Mouse (Mus musculus): ENCODE measurements around the gene Itm2b. TPM values are rescaled to one million over a fixed set of nuclear protein-coding genes. Genes with fewer than 3 reads are reported as not detected.

Itm2b gene
- polyA plus RNA-seq, 1 experiment from 2014 or later, result 883 TPM

DNA sequence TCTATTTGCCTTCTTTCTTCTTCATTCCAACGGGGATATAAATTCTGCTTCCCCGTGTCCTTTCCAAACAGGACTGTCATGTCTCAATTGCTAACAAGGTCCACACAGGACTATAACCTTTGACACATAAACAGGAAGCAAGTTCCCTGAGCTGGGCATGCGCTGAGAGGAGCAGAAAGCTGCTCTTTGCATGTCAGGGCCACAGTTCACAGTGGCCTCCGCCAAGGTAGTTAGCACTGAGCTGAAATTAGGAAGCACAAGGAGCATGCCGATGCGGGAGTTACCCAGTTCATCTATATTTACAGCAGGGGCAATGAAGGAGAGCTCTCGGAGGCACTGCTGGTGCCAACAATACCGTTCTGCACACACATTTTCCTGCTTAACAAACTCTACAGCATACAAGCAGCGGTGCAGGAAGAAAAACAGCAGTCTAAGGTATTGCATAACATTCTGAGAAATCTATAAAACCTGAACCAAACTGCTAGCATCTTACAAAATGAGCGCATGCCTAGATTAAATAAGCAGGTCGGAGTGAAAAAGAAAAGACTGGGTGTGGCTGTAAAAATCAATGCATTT, 10.7 kb downstream of the Itm2b start:
- WGBS, result 72% methylated on average over 11 of the region's 11 CpGs
- no peaks in the 10 kb centered on the region for H3K27me3 ChIP-seq (ENCODE audit: control insufficient read depth, insufficient read depth, low read length)
- no peak overlapping the region for H3K4me2 ChIP-seq (ENCODE audit: low read length)
- no peak overlapping the region for H3K4me3 ChIP-seq (ENCODE audit: control insufficient read depth in 1 of 2, insufficient read depth in 1 of 2, low read depth in 1 of 2, low read length in 2 of 2)
- no peak for ATAC-seq (ENCODE audit: insufficient number of reproducible peaks, insufficient read depth, low FRiP score, low read depth)
- peaks cover 6 to 35% of the 10 kb centered on the region in 2 experiments for H3K4me1 ChIP-seq (ENCODE audit: control insufficient read depth in 2 of 2, insufficient read depth in 2 of 2, low read length in 2 of 2)
- H3K9ac ChIP-seq (ENCODE audit: low read length), result no peak overlapping the region
- no peaks in the 10 kb centered on the region for H3K9me3 ChIP-seq (ENCODE audit: control insufficient read depth, low read length)
- no peak overlapping the region for H3K27ac ChIP-seq (replicated peaks in 1 of 2; ENCODE audit: control insufficient read depth in 1 of 2, insufficient read depth in 1 of 2, low read depth in 2 of 2, low read length in 2 of 2)
- peaks cover 59% of the 10 kb centered on the region for H3K36me3 ChIP-seq (ENCODE audit: control insufficient read depth, insufficient read depth, low read length)

DNA sequence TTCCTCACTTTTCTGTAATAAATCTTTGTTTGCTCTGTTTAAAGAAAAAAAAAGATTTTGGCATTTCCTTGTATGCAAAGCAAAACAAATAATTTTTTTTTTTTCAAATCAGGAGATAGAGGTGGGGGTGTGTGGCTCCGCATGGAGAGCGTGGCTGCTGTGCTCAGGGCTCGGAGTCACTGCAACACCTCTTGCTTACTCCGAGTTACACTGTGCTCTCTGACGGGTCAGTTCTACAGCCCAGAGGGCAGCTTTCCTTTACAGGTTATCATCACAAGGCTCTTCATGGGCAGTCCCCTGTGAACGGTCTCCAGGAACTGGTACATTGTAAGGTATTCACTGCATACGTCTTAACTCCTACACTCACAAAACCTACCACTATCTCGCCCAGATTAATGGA, 11.5 kb downstream of the Itm2b start:
- H3K36me3 ChIP-seq (ENCODE audit: control insufficient read depth, insufficient read depth, low read length), result peaks cover 58% of the 10 kb centered on the region
- H3K4me3 ChIP-seq (ENCODE audit: control insufficient read depth in 1 of 2, insufficient read depth in 1 of 2, low read depth in 1 of 2, low read length in 2 of 2), result no peak overlapping the region
- no peak for ATAC-seq (ENCODE audit: insufficient number of reproducible peaks, insufficient read depth, low FRiP score, low read depth)
- H3K4me2 ChIP-seq (ENCODE audit: low read length), result no peak overlapping the region
- WGBS, result 67% methylated on average over 8 of the region's 8 CpGs
- peaks cover 6 to 35% of the 10 kb centered on the region in 2 experiments for H3K4me1 ChIP-seq (ENCODE audit: control insufficient read depth in 2 of 2, insufficient read depth in 2 of 2, low read length in 2 of 2)
- H3K9me3 ChIP-seq (ENCODE audit: control insufficient read depth, low read length), result no peaks in the 10 kb centered on the region
- H3K9ac ChIP-seq (ENCODE audit: low read length), result no peak overlapping the region
- no peak overlapping the region for H3K27ac ChIP-seq (replicated peaks in 1 of 2; ENCODE audit: control insufficient read depth in 1 of 2, insufficient read depth in 1 of 2, low read depth in 2 of 2, low read length in 2 of 2)
- no peaks in the 10 kb centered on the region for H3K27me3 ChIP-seq (ENCODE audit: control insufficient read depth, insufficient read depth, low read length)

DNA sequence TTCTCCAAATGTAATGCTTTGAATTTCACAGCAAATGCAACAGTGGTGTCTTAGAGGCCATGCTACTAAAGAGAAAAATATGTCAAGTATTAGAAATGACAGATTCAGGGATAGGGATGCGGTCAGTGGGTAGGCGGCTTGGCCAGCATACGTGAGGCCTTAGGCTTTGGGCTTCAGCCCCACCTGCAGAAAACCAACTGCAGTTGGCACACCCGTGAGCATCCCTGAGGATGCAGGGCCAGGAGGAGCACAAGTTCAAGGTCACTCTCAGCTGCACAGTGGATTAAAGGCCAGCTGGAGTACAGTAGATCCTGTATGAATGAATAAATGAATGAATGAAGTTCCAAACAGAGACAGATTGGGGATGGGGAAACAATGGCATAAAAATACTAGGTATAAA, 12.1 kb downstream of the Itm2b start:
- ATAC-seq (ENCODE audit: insufficient number of reproducible peaks, insufficient read depth, low FRiP score, low read depth), result no peak
- Histone ChIP-seq H3K4me1 (ENCODE audit: control insufficient read depth in 2 of 2, insufficient read depth in 2 of 2, low read length in 2 of 2) (peaks cover 6 to 35% of the 10 kb centered on the region in 2 experiments), H3K9ac (ENCODE audit: low read length) (no peak overlapping the region), H3K4me3 (ENCODE audit: control insufficient read depth in 1 of 2, insufficient read depth in 1 of 2, low read depth in 1 of 2, low read length in 2 of 2) (no peak overlapping the region), H3K9me3 (ENCODE audit: control insufficient read depth, low read length) (no peaks in the 10 kb centered on the region), H3K27me3 (ENCODE audit: control insufficient read depth, insufficient read depth, low read length) (no peaks in the 10 kb centered on the region), H3K4me2 (ENCODE audit: low read length) (no peak overlapping the region), H3K27ac (replicated peaks in 1 of 2; ENCODE audit: control insufficient read depth in 1 of 2, insufficient read depth in 1 of 2, low read depth in 2 of 2, low read length in 2 of 2) (no peak overlapping the region), H3K36me3 (ENCODE audit: control insufficient read depth, insufficient read depth, low read length) (peaks cover 58% of the 10 kb centered on the region)
- 88% methylated on average over 4 of the region's 4 CpGs for WGBS

DNA sequence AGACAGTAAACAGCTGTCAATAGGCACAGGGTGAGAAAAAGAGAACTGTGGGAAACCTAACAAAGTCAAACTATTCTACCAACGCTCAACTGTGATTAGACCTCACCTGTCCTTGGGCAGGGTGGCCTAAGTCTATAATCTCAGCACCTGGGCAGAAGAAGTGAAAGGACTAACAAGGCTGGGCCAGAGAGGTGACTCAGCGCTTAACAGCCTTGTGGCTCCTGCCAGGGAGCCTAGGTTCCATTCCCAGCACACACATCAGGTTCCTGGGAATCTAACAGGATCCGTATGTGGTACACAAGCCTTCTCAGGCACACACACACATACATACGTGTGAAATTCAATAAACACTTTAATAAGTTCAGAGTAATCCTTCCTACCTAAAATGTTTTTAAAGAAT, 13.5 kb downstream of the Itm2b start:
- WGBS, result 87% methylated on average over 4 of the region's 4 CpGs
- Histone ChIP-seq H3K4me3 (ENCODE audit: control insufficient read depth in 1 of 2, insufficient read depth in 1 of 2, low read depth in 1 of 2, low read length in 2 of 2) (no peak overlapping the region), H3K9ac (ENCODE audit: low read length) (no peak overlapping the region), H3K9me3 (ENCODE audit: control insufficient read depth, low read length) (no peaks in the 10 kb centered on the region), H3K4me2 (ENCODE audit: low read length) (no peak overlapping the region), H3K27me3 (ENCODE audit: control insufficient read depth, insufficient read depth, low read length) (no peaks in the 10 kb centered on the region), H3K4me1 (ENCODE audit: control insufficient read depth in 2 of 2, insufficient read depth in 2 of 2, low read length in 2 of 2) (peaks cover 6 to 35% of the 10 kb centered on the region in 2 experiments), H3K27ac (replicated peaks in 1 of 2; ENCODE audit: control insufficient read depth in 1 of 2, insufficient read depth in 1 of 2, low read depth in 2 of 2, low read length in 2 of 2) (no peak overlapping the region), H3K36me3 (ENCODE audit: control insufficient read depth, insufficient read depth, low read length) (peaks cover 61% of the 10 kb centered on the region)
- ATAC-seq (ENCODE audit: insufficient number of reproducible peaks, insufficient read depth, low FRiP score, low read depth), result no peak

DNA sequence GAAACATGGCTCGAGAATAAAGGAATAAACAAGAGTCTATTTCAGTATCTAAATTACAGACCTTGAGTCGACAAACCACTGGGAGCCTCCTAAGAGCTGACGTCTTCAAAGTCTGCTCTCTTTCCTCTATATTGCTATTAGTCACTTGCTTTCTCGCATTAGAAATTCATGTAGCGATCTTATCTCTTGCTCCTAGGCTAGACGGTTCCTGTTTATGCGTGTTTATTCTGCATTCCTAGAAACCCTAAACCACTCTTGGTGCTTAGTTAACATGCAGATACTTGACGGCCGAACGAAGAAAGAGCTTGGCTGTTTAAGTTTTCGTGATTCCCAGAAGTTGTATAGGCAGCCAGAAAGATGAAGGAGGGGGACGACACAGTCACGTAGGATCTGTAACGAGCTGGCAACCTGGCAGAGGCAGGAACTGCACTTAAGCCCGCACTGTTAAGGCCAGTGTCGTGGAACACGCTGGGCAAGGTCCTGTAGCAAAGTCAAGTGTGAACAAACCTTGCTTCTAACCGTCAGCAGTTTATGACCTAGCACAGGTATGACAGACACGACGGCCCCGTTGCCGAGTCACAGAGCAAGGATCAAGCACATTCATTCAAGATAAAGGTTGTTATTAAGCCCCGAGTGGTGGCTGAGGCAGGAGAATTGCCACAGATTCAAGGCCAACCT, 14.3 kb downstream of the Itm2b start:
- H3K4me1 ChIP-seq (ENCODE audit: control insufficient read depth in 2 of 2, insufficient read depth in 2 of 2, low read length in 2 of 2), result peaks cover 6 to 32% of the 10 kb centered on the region in 2 experiments
- no peak overlapping the region for H3K4me3 ChIP-seq (ENCODE audit: control insufficient read depth in 1 of 2, insufficient read depth in 1 of 2, low read depth in 1 of 2, low read length in 2 of 2)
- H3K36me3 ChIP-seq (ENCODE audit: control insufficient read depth, insufficient read depth, low read length), result peaks cover 69% of the 10 kb centered on the region
- no peaks in the 10 kb centered on the region for H3K9me3 ChIP-seq (ENCODE audit: control insufficient read depth, low read length)
- ATAC-seq (ENCODE audit: insufficient number of reproducible peaks, insufficient read depth, low FRiP score, low read depth), result no peak
- no peaks in the 10 kb centered on the region for H3K27me3 ChIP-seq (ENCODE audit: control insufficient read depth, insufficient read depth, low read length)
- no peak overlapping the region for H3K9ac ChIP-seq (ENCODE audit: low read length)
- H3K27ac ChIP-seq (replicated peaks in 1 of 2; ENCODE audit: control insufficient read depth in 1 of 2, insufficient read depth in 1 of 2, low read depth in 2 of 2, low read length in 2 of 2), result peak overlapping the region in 1 of 2 experiments; percentile 25; a peak in 1 of 4 replicates
- H3K4me2 ChIP-seq (ENCODE audit: low read length), result no peak overlapping the region
- WGBS, result 76% methylated on average over 23 of the region's 23 CpGs

DNA sequence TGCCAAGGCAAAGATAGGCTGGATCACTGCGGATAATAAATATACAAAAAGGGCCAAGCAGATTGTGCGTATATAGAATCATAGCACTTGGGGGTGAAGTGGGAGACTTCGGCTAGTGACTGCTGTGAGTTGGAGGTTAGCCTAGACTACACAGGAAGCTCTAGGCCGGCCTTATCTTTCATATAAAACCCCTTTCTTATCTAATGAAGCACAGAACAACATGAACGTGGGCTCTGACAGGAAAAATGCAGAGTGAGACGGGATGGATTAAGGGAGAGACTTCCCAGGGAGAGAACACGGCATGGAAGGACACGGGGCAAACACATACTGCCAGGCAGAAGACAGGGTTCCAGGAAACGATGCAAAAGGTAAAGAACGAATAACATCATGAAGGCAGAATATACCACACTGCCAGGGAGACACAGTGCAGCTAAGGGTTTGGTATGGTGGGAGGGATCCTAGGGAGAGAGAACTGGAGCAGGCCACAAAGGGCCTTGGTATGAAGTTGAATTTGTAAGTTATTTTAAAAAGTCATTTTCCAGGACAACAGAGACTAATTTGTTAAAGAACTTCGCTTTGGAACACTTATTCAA, 14.9 kb downstream of the Itm2b start:
- Histone ChIP-seq H3K27ac (replicated peaks in 1 of 2; ENCODE audit: control insufficient read depth in 1 of 2, insufficient read depth in 1 of 2, low read depth in 2 of 2, low read length in 2 of 2) (peak overlapping the region in 1 of 2 experiments; percentile 25; a peak in 1 of 4 replicates), H3K27me3 (ENCODE audit: control insufficient read depth, insufficient read depth, low read length) (no peaks in the 10 kb centered on the region), H3K36me3 (ENCODE audit: control insufficient read depth, insufficient read depth, low read length) (peaks cover 70% of the 10 kb centered on the region), H3K4me3 (ENCODE audit: control insufficient read depth in 1 of 2, insufficient read depth in 1 of 2, low read depth in 1 of 2, low read length in 2 of 2) (no peak overlapping the region), H3K9me3 (ENCODE audit: control insufficient read depth, low read length) (no peaks in the 10 kb centered on the region), H3K4me1 (ENCODE audit: control insufficient read depth in 2 of 2, insufficient read depth in 2 of 2, low read length in 2 of 2) (peaks cover 6 to 26% of the 10 kb centered on the region in 2 experiments), H3K4me2 (ENCODE audit: low read length) (no peak overlapping the region), H3K9ac (ENCODE audit: low read length) (no peak overlapping the region)
- 50% methylated on average over 11 of the region's 11 CpGs for WGBS
- no peak for ATAC-seq (ENCODE audit: insufficient number of reproducible peaks, insufficient read depth, low FRiP score, low read depth)

DNA sequence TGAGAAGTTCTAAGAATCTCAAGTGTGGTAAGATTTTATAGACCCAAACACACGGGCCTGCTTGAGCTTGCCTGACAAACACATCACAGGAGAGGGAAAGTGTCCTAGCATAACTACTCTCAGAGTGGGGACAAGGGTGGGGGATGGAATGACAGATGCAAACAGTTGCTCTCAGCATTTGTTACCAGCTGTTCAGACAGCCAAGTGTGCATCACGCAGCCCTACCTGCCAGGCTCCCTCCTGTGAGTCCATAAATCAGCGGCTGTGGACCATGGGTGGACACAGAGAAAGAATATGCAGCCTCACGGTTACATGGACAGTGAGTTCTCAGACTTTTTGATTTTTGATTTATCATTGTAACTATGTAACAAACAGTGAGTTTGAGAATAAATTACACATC, 15.5 kb downstream of the Itm2b start:
- no peak overlapping the region for H3K9ac ChIP-seq (ENCODE audit: low read length)
- H3K4me2 ChIP-seq (ENCODE audit: low read length), result no peak overlapping the region
- H3K27ac ChIP-seq (replicated peaks in 1 of 2; ENCODE audit: control insufficient read depth in 1 of 2, insufficient read depth in 1 of 2, low read depth in 2 of 2, low read length in 2 of 2), result no peak overlapping the region
- 85% methylated on average over 4 of the region's 4 CpGs for WGBS
- peaks cover 71% of the 10 kb centered on the region for H3K36me3 ChIP-seq (ENCODE audit: control insufficient read depth, insufficient read depth, low read length)
- H3K4me3 ChIP-seq (ENCODE audit: control insufficient read depth in 1 of 2, insufficient read depth in 1 of 2, low read depth in 1 of 2, low read length in 2 of 2), result no peak overlapping the region
- no peaks in the 10 kb centered on the region for H3K9me3 ChIP-seq (ENCODE audit: control insufficient read depth, low read length)
- H3K27me3 ChIP-seq (ENCODE audit: control insufficient read depth, insufficient read depth, low read length), result no peaks in the 10 kb centered on the region
- ATAC-seq (ENCODE audit: insufficient number of reproducible peaks, insufficient read depth, low FRiP score, low read depth), result no peak
- H3K4me1 ChIP-seq (ENCODE audit: control insufficient read depth in 2 of 2, insufficient read depth in 2 of 2, low read length in 2 of 2), result peaks cover 6 to 25% of the 10 kb centered on the region in 2 experiments
